Mouse (Mus musculus): ENCODE data around the gene Yjefn3. TPM values are rescaled to one million over a fixed set of nuclear protein-coding genes. Genes with fewer than 3 reads are reported as not detected.
"Not testable (repeated sequence)": the region's sequence is repeated elsewhere in the genome, so short reads cannot be mapped to it uniquely, and the experiment has no call there.

Gene Yjefn3
- polyA plus RNA-seq (2015; fragmentation: Nextera tagmentation; extraction: Ambion mirVana): 3.9 and 4.2 TPM in 2 replicates

DNA sequence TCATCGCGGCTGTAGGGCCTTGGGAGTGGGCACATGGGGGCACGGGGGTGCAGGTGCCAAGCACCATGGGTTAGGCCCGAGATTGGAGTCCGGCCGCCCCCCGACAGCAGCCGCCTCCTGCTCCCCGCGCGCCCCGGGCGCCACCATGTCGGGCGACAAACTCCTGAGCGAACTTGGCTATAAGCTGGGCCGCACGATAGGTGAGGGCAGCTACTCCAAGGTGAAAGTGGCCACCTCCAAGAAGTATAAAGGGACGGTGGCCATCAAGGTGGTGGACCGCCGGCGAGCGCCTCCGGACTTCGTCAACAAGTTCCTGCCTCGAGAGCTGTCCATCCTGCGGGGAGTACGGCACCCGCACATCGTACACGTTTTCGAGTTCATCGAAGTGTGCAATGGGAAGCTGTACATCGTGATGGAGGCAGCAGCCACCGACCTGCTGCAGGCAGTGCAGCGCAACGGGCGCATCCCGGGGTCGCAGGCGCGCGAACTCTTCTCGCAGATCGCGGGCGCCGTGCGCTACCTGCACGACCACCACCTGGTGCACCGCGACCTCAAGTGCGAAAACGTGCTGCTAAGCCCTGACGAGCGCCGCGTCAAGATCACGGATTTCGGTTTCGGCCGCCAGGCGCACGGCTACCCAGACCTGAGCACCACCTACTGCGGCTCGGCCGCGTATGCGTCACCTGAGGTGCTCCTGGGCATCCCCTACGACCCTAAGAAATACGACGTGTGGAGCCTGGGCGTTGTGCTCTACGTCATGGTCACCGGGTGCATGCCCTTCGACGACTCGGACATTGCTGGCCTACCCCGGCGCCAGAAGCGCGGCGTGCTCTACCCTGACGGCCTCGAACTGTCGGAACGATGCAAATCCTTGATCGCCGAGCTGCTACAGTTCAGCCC, at the start of gene Yjefn3, which contains the start of the genes Tssk6 and Ndufa13:
Gene Yjefn3, minus strand, starts transcription at position 550 of the 900 bp plus-strand sequence.
Gene Tssk6, plus strand, starts transcription at position 22 of the 900 bp plus-strand sequence.
Gene Ndufa13, minus strand, starts transcription at position 396 of the 900 bp plus-strand sequence.
- peak within 1 kb of the TSS; percentile 82 for H3K9ac ChIP-seq
- ATAC-seq: peak; percentile 50

DNA sequence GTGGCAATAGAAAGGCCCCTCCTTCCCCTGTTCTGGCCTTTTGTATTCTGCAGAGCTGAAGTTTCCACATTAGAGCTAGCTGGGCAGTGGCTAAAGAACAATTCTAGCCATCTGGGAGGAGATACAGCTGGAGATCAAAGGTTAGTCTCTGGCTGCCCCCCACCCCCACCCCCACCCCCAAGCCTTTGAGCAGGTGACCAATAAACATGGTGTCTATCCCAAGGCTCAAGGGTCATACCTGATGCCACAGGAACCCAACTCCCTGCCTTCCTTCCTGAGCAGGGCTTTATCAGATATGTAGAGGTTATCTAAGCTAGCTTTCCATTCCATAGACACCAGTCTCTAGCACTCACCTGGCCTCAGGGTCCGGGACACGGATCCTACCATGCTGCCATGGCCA, 47.8 kb upstream of the Yjefn3 start:
- H3K9ac ChIP-seq: no peak overlapping the region
- H3K9me3 ChIP-seq: no peaks in the 10 kb centered on the region
- H3K4me2 ChIP-seq (replicated peaks): no peak overlapping the region
- ATAC-seq: peak; percentile 73
- no peaks in the 10 kb centered on the region for H3K4me1 ChIP-seq (replicated peaks)
- WGBS: 77% methylated on average over 2 of the region's 2 CpGs
- H3K4me3 ChIP-seq (replicated peaks): no peak overlapping the region
- H3K27ac ChIP-seq: no peak overlapping the region
- no peaks in the 10 kb centered on the region for H3K27me3 ChIP-seq (replicated peaks)
- peaks cover 12% of the 10 kb centered on the region; the same call in 1 of the 2 replicates for H3K36me3 ChIP-seq

More for the DNA sequence above, at the start of gene Yjefn3, which contains the start of the genes Tssk6 and Ndufa13:
- H3K27me3 ChIP-seq (replicated peaks): no peaks in the 10 kb centered on the region
- H3K27ac ChIP-seq: peak within 1 kb of the TSS; percentile 92
- 0 out of 2 replicates have a peak, but pooled peaks cover 4% of the 10 kb centered on the region for H3K36me3 ChIP-seq
- peak within 1 kb of the TSS; percentile 64 for H3K4me3 ChIP-seq (replicated peaks)
- 4% methylated on average over 89 of the region's 89 CpGs for WGBS
- H3K4me2 ChIP-seq (replicated peaks): peak within 1 kb of the TSS; percentile 96
- H3K4me1 ChIP-seq (replicated peaks): peaks cover 20% of the 10 kb centered on the region
- no peaks in the 10 kb centered on the region for H3K9me3 ChIP-seq

DNA sequence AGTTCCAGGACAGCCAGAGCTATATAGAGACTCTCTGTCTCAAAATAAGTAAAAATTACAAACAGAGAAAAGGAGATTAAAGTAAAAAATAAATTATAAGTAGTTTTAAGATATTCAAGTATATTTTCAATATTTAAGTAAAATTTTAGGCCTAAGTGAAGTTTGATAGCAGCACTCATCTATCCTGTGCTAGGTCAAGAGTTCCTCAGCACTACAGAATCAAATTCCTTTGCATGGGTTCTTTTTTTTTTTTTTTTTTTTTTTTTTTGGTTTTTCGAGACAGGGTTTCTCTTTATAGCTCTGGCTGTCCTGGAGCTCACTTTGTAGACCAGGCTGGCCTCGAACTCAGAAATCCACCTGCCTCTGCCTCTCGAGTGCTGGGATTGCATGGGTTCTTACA, 40.0 kb upstream of the Yjefn3 start:
- WGBS: 75% methylated on average over 3 of the region's 3 CpGs
- H3K4me3 ChIP-seq (replicated peaks); H3K27ac ChIP-seq; H3K27me3 ChIP-seq (replicated peaks); H3K9me3 ChIP-seq; ATAC-seq; H3K9ac ChIP-seq; H3K4me2 ChIP-seq (replicated peaks); H3K36me3 ChIP-seq: not testable (repeated sequence)
- H3K4me1 ChIP-seq (replicated peaks): peaks cover 27% of the 10 kb centered on the region

DNA sequence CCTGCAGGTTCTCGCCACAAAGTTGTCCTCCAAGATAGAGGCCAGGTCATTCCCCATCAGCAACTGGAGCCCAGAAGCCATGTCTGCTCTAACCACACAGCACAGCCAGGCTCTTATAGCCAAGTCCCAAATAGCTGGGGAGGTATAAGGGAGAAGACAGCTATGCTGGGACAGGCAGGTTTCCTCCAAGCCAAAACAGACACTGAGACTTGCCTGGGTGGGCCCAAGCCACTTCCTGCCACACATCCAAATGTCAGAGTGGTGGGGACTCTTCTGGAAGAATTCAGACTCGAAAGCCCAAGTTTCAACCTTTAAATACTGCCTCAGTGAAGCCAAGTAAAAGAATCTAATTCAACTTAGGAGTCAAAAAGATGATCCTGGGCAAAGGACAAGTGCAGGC, 37.9 kb upstream of the Yjefn3 start:
- no peak overlapping the region for H3K4me3 ChIP-seq (replicated peaks)
- H3K9ac ChIP-seq: no peak overlapping the region
- no peaks in the 10 kb centered on the region for H3K27me3 ChIP-seq (replicated peaks)
- H3K36me3 ChIP-seq: 0 out of 2 replicates have a peak, but pooled peaks cover under 1% of the 10 kb centered on the region
- 0 out of 2 replicates have a peak overlapping the region, but pooled peaks have one; percentile 5 for H3K27ac ChIP-seq
- no peaks in the 10 kb centered on the region for H3K9me3 ChIP-seq
- no peak overlapping the region for H3K4me2 ChIP-seq (replicated peaks)
- peaks cover 41% of the 10 kb centered on the region for H3K4me1 ChIP-seq (replicated peaks)
- 83% methylated on average over 2 of the region's 2 CpGs for WGBS
- ATAC-seq: no peak

DNA sequence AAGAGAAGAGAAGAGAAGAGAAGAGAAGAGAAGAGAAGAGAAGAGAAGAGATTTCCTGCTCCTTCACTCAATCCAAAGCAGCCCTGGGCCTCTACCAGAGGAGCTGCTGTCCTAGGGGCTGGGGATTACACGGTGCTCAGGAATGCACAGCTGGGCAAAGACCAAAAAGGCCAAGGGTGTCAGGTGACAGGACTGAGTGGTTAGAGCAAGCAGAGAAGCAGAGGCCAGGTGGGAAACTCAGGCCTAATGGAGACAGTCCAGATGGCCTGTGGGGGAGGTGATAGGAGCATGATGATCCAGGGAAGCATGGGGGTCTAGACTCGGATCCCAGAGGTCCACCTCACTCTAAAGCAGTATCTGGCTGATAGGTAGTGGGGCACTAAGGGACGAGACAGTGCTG, 37.1 kb upstream of the Yjefn3 start:
- Histone ChIP-seq H3K4me2 (replicated peaks) (no peak overlapping the region), H3K36me3 (no peaks in the 10 kb centered on the region; the same call in 1 of the 2 replicates), H3K27ac (peak overlapping the region; percentile 22; the same call in 1 of the 2 replicates), H3K9me3 (no peaks in the 10 kb centered on the region), H3K4me1 (replicated peaks) (peaks cover 41% of the 10 kb centered on the region), H3K4me3 (replicated peaks) (no peak overlapping the region), H3K9ac (no peak overlapping the region), H3K27me3 (replicated peaks) (no peaks in the 10 kb centered on the region)
- ATAC-seq: no peak
- 23% methylated on average over 3 of the region's 3 CpGs for WGBS

DNA sequence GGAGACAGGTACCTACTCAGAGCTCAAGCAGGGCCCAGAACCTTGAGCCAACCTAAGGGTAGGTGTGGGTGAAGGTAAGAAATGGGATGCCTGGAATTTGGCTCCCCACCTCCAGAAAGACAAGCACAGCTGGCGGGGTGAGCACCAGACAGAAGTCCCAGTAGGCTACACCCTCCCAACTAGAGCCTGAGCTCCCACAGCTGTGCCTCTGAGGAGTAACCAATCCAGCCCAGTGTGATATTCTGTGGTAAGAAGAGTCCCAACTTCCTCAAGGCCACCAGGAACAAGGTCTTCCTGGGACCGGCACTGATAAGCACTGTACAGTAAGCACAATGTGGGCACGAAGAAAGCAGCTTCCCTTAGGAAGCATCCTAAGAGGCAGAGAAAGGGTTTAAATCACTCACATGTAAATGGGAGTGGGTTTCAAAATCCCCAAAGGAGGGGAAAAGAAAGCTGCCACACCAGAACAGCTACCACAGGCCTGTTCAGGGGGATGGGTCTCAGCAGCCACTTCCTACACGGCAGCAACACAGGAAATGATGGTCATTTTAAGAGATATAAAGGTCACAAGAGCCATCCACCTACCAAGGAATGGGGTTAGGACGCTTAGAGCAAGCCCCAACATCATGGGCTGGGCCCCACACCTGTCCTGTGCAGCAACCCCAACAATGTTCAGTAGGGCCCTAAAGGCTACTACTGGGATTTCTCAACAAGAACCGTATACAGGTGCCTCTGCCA, 35.9 kb upstream of the Yjefn3 start:
- H3K4me3 ChIP-seq (replicated peaks): no peak overlapping the region
- no peak overlapping the region for H3K9ac ChIP-seq
- no peak overlapping the region for H3K27ac ChIP-seq
- no peak for ATAC-seq
- WGBS: 72% methylated on average over 6 of the region's 6 CpGs
- no peak overlapping the region for H3K4me2 ChIP-seq (replicated peaks)
- no peaks in the 10 kb centered on the region for H3K27me3 ChIP-seq (replicated peaks)
- H3K36me3 ChIP-seq: no peaks in the 10 kb centered on the region; the same call in 1 of the 2 replicates
- no peaks in the 10 kb centered on the region for H3K9me3 ChIP-seq
- peaks cover 41% of the 10 kb centered on the region for H3K4me1 ChIP-seq (replicated peaks)

DNA sequence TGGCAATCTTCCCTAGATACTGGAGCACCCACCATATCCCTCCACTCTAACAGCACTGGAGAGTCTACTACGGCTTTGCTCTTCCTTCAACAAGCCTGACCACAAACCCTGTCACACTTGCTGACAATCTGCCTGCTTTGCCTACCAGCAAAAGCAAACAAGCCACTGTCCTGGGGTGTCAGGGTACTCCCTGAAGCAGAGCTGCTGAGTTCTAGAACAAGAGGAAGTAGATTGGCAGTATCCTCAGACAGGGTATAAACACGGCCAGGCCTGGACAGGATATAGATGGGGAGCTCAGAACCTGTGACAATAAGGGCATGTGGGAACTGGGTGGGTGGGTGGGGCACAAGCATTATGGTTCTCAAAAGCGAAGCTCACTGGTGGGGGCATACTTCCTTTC, 35.0 kb upstream of the Yjefn3 start:
- H3K4me3 ChIP-seq (replicated peaks): no peak overlapping the region
- H3K27me3 ChIP-seq (replicated peaks): no peaks in the 10 kb centered on the region
- peaks cover 41% of the 10 kb centered on the region for H3K4me1 ChIP-seq (replicated peaks)
- 72% methylated on average over 3 of the region's 3 CpGs for WGBS
- no peak for ATAC-seq
- H3K27ac ChIP-seq: no peak overlapping the region
- no peak overlapping the region for H3K9ac ChIP-seq
- no peak overlapping the region for H3K4me2 ChIP-seq (replicated peaks)
- no peaks in the 10 kb centered on the region for H3K9me3 ChIP-seq
- H3K36me3 ChIP-seq: no peaks in the 10 kb centered on the region; the same call in 1 of the 2 replicates

DNA sequence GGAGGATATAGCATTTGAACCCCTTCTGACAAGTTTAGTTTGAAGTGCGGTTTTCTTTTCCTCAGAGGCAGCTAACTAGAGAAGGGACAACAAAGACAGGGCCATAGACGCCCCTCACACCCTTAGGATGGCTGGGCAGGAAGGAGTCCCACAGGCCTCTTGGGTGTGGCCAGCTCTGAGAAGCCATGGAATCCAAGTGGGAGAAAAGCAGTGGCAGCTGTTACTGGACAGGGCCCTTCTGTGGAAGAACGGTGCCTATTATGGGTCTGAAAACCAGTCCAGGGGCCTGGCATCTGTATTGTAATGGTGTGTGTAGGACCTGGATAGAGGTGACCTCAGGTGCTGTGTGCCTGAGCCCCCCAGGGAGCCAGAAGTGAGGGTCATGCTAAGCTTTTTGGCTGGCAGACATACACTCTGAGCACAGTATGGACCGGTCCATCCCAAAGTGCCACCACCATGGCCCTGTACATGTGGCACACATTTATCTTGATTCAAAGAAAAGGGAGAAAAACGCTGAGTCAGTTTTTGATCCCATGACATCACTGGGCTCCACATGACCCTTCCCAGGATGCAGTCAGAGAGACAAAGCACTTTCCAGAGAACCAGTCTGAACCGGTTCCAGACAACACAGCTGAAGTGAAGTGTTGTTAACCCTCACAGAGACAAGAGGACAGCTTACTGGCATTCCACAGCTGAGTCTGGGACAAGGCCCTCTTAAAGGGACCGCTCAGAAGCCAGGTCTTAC, 33.7 kb upstream of the Yjefn3 start:
- Histone ChIP-seq H3K27ac (peak overlapping the region; percentile 54; the same call in 1 of the 2 replicates), H3K9me3 (no peaks in the 10 kb centered on the region), H3K4me2 (replicated peaks) (no peak overlapping the region), H3K4me1 (replicated peaks) (peaks cover 37% of the 10 kb centered on the region), H3K4me3 (replicated peaks) (no peak overlapping the region), H3K9ac (no peak overlapping the region), H3K27me3 (replicated peaks) (no peaks in the 10 kb centered on the region), H3K36me3 (no peaks in the 10 kb centered on the region; the same call in 1 of the 2 replicates)
- WGBS: 53% methylated on average over 7 of the region's 7 CpGs
- peak; percentile 83 for ATAC-seq

DNA sequence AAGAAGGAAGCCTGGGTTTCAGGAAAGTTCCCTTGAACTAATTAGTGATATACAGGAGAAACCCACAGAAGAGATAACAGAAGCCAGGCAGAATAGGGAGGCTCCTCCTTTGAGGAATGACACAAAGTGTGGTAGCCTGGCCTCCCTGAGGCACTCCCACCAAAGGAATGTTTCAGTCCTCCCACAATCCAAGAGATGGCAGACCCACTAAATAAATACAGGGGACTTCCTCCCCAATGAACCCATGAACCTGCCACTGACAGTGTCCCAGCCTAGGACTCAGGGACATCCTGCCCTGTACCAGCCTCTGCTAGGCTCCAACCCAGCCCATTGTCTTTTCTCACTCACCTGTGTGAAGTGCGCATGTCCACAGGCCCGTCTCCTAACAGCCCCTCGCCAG, 32.9 kb upstream of the Yjefn3 start:
- Histone ChIP-seq H3K9me3 (no peaks in the 10 kb centered on the region), H3K4me1 (replicated peaks) (peaks cover 37% of the 10 kb centered on the region), H3K27me3 (replicated peaks) (no peaks in the 10 kb centered on the region), H3K36me3 (no peaks in the 10 kb centered on the region; the same call in 1 of the 2 replicates), H3K9ac (no peak overlapping the region), H3K4me3 (replicated peaks) (no peak overlapping the region), H3K4me2 (replicated peaks) (no peak overlapping the region), H3K27ac (peak overlapping the region; percentile 54)
- WGBS: 71% methylated on average over 3 of the region's 3 CpGs
- ATAC-seq: peak; percentile 45

DNA sequence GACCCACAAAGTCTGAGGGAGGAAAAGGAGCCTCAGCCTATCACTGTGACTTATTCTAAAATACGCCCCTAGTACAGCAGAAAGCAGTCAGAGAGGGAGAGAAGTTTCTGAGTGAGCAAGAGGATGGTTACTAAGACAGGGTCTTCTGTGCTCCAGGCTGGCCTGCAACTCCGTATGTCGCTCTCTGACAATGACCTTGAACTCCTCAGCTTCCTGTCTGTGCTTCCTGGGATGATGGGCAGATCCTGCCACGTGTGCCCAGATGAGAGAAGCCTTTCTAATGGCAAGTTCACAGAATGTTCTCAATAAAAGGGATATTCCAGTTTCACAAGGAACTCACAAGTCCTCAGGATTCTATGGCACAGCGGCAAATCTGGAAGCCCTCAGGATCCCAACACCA, 32.1 kb upstream of the Yjefn3 start:
- no peak for ATAC-seq
- no peak overlapping the region for H3K27ac ChIP-seq
- 80% methylated on average over 5 of the region's 5 CpGs for WGBS
- no peaks in the 10 kb centered on the region for H3K27me3 ChIP-seq (replicated peaks)
- no peaks in the 10 kb centered on the region; the same call in 1 of the 2 replicates for H3K36me3 ChIP-seq
- H3K9ac ChIP-seq: no peak overlapping the region
- peaks cover 28% of the 10 kb centered on the region for H3K4me1 ChIP-seq (replicated peaks)
- H3K4me3 ChIP-seq (replicated peaks): no peak overlapping the region
- no peak overlapping the region for H3K4me2 ChIP-seq (replicated peaks)
- H3K9me3 ChIP-seq: no peaks in the 10 kb centered on the region

DNA sequence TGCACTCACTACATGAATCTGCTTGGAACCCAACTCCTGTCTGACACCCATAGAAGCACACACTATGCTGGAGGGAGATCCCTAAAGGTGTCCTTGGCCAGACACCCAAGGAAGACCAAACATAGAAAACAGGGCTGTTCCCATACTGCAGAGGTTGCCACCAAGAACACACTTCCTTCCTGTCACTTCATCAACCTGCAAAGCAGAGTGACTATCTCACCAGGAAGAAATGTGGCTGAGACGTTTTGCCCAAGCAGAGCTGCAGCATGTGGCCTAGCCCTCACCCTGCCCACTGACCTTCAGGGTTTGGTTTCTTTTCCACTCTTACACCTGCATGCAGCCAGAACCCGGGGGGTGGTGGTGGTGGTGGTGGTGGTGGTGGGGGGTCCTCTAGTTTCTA, 31.3 kb upstream of the Yjefn3 start:
- no peak overlapping the region for H3K9ac ChIP-seq

More for the DNA sequence above, 31.3 kb upstream of the Yjefn3 start:
- Histone ChIP-seq H3K27ac (no peak overlapping the region), H3K4me3 (replicated peaks) (no peak overlapping the region), H3K4me1 (replicated peaks) (peaks cover 26% of the 10 kb centered on the region), H3K9me3 (no peaks in the 10 kb centered on the region), H3K27me3 (replicated peaks) (no peaks in the 10 kb centered on the region), H3K4me2 (replicated peaks) (no peak overlapping the region), H3K36me3 (no peaks in the 10 kb centered on the region; the same call in 1 of the 2 replicates)
- no peak for ATAC-seq
- WGBS: 74% methylated on average over 2 of the region's 2 CpGs
